Mouse (Mus musculus) hindbrain, embryonic 13.5 days (tissue): Measurements from ENCODE around the gene Ugt1a5. TPM values are rescaled to one million over a fixed set of nuclear protein-coding genes. Genes with fewer than 3 reads are reported as not detected.

ENCODE experiments used
- ATAC-seq: fragments of 200-750 bp; cut with Nextera tagmentation; 2 replicates; pipeline ENCODE4 v1.8.0; 2017; ENCODE audit warnings: moderate TSS enrichment; ENCODE audit not compliant: low FRiP score
- H3K27ac ChIP-seq: fragments of 300-500 bp; sonication (generic); 2 replicates; pipeline ENCODE4 v1.5.1; 2015; ENCODE audit warnings: inconsistent platforms, mild to moderate bottlenecking, moderate library complexity
- H3K27me3 ChIP-seq: fragments of 300-500 bp; sonication (generic); 2 replicates; pipeline ENCODE4 v1.6.1; 2015; ENCODE audit warnings: mild to moderate bottlenecking, inconsistent platforms
- H3K36me3 ChIP-seq: fragments of 300-500 bp; sonication (generic); 2 replicates; pipeline ENCODE4 v1.6.1; 2015; ENCODE audit warnings: mild to moderate bottlenecking, inconsistent platforms
- H3K4me1 ChIP-seq: fragments of 300-500 bp; sonication (generic); replicated peaks from 2 replicates; pipeline ENCODE4 v1.6.1; 2015; ENCODE audit warnings: inconsistent platforms
- H3K4me2 ChIP-seq: fragments of 300-500 bp; sonication (generic); 2 replicates; pipeline ENCODE4 v1.6.1; 2015; ENCODE audit warnings: inconsistent platforms, mild to moderate bottlenecking, moderate library complexity
- H3K4me3 ChIP-seq: fragments of 300-500 bp; sonication (generic); 2 replicates; pipeline ENCODE4 v1.5.1; 2015; ENCODE audit warnings: mild to moderate bottlenecking, inconsistent platforms
- H3K9ac ChIP-seq: fragments of 300-500 bp; sonication (generic); 2 replicates; pipeline ENCODE4 v1.6.1; 2015; ENCODE audit warnings: mild to moderate bottlenecking, inconsistent platforms
- H3K9me3 ChIP-seq: fragments of 300-500 bp; sonication (generic); 2 replicates; pipeline ENCODE4 v1.6.1; 2016; ENCODE audit warnings: inconsistent platforms
- WGBS: fragments of 180-500 bp; shearing (Covaris S2); methylation state at CpG from one replicate; pipeline ENCODE4 v1.1.7; 2015; 5-methylcytosine and 5-hydroxymethylcytosine counted together
- polyA plus RNA-seq: library from polyadenylated mRNA; unstranded; fragments of >200 nt; fragmentation: Nextera tagmentation; extraction: Ambion mirVana; gene quantifications from 2 replicates; pipeline ENCODE4 v1.2.1, GENCODE M21; 2015

Ugt1a5 gene
- polyA plus RNA-seq, 1 experiment from 2014 or later, result not detected

GRCm38 (mm10) chr1:88205294-88205922 is 39.6 kb downstream of the Ugt1a5 start, which contains the start of gene Dnajb3:
Dnajb3 (minus strand) TSS chr1:88205782.
- Histone ChIP-seq H3K36me3 (0 out of 2 replicates have a peak, but pooled peaks cover 8% of the 10 kb centered on the region), H3K9me3 (peaks cover 10% of the 10 kb centered on the region), H3K4me3 (peak within 1 kb of the TSS; percentile 53), H3K27me3 (no peaks in the 10 kb centered on the region), H3K9ac (peak within 1 kb of the TSS; percentile 78), H3K4me2 (peak within 1 kb of the TSS; percentile 68), H3K27ac (peak within 1 kb of the TSS; percentile 69), H3K4me1 (peaks cover 6% of the 10 kb centered on the region)
- 7% methylated on average over 61 of the region's 62 CpGs for WGBS
- ATAC-seq, result peak; percentile 100

DNA sequence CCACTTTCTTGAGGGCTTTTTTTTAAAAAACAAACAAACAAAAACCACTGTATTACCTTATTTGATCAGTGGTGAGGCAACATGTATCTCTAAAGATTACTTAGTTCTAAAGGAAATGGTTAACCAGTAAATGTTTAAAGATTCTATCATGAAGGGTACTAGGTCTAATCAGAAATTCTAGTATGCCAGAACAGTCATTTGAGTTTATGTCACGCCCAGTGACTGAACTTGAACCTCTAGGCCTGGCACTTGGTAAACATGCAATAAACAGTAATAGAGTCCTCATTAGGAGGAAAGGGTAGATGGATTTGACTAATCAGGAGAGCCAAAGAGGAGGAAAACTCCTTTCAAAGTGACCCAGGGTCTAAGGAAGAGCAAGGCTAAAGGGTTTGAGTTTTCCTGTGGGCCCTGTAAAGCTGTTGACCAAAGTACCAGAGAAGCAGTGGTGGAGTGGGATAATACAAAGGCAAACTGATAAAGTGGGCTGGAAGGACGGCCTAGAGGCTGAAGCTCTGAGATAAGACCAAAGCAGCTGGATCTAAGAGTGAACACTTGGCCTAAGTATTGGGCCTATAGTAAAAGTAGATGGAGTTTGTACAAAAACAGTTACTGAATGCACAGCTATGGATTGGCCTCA is 41.1 kb downstream of the Ugt1a5 start:
- H3K9ac ChIP-seq, result no peak overlapping the region
- H3K27me3 ChIP-seq, result no peaks in the 10 kb centered on the region
- H3K4me3 ChIP-seq, result no peak overlapping the region
- H3K27ac ChIP-seq, result no peak overlapping the region
- peaks cover 6% of the 10 kb centered on the region for H3K4me1 ChIP-seq
- no peak for ATAC-seq
- 0 out of 2 replicates have a peak, but pooled peaks cover 8% of the 10 kb centered on the region for H3K36me3 ChIP-seq
- H3K4me2 ChIP-seq, result no peak overlapping the region
- WGBS, result 82% methylated on average over 2 of the region's 2 CpGs
- H3K9me3 ChIP-seq, result peaks cover 17% of the 10 kb centered on the region

- Histone ChIP-seq H3K4me1 (no peaks in the 10 kb centered on the region), H3K9ac (no peak within 1 kb of the TSS), H3K4me2 (no peak within 1 kb of the TSS), H3K36me3 (no peaks in the 10 kb centered on the region), H3K4me3 (no peak within 1 kb of the TSS), H3K27me3 (no peaks in the 10 kb centered on the region), H3K27ac (no peak within 1 kb of the TSS), H3K9me3 (peaks cover 55% of the 10 kb centered on the region)
- WGBS, result 68% methylated on average over 8 of the region's 8 CpGs
- ATAC-seq, result 0 out of 2 replicates have a peak, but pooled peaks have one; percentile 17
Measured at GRCm38 (mm10) chr1:88211812-88212211, 46.0 kb downstream of the Ugt1a5 start, which contains the start of gene Ugt1a1. Ugt1a1 (plus strand) TSS chr1:88211959.

- H3K9me3 ChIP-seq, result peaks cover 62% of the 10 kb centered on the region
- 63% methylated on average over 8 of the region's 8 CpGs for WGBS
- ATAC-seq, result no peak
- no peaks in the 10 kb centered on the region for H3K36me3 ChIP-seq
- H3K4me2 ChIP-seq, result no peak overlapping the region
- H3K4me3 ChIP-seq, result no peak overlapping the region
- no peaks in the 10 kb centered on the region for H3K4me1 ChIP-seq
- H3K27me3 ChIP-seq, result no peaks in the 10 kb centered on the region
- no peak overlapping the region for H3K9ac ChIP-seq
- no peak overlapping the region for H3K27ac ChIP-seq
Measured at GRCm38 (mm10) chr1:88212341-88213045, 46.7 kb downstream of the Ugt1a5 start.

- 83% methylated on average over 1 of the region's 1 CpGs for WGBS
- no peaks in the 10 kb centered on the region for H3K4me1 ChIP-seq
- ATAC-seq, result no peak
- H3K4me2 ChIP-seq, result no peak overlapping the region
- no peak overlapping the region for H3K9ac ChIP-seq
- H3K4me3 ChIP-seq, result no peak overlapping the region
- no peak overlapping the region for H3K27ac ChIP-seq
- no peaks in the 10 kb centered on the region for H3K27me3 ChIP-seq
- no peaks in the 10 kb centered on the region for H3K36me3 ChIP-seq
- H3K9me3 ChIP-seq, result peaks cover 64% of the 10 kb centered on the region
Measured at GRCm38 (mm10) chr1:88213061-88213460, 47.2 kb downstream of the Ugt1a5 start.

DNA sequence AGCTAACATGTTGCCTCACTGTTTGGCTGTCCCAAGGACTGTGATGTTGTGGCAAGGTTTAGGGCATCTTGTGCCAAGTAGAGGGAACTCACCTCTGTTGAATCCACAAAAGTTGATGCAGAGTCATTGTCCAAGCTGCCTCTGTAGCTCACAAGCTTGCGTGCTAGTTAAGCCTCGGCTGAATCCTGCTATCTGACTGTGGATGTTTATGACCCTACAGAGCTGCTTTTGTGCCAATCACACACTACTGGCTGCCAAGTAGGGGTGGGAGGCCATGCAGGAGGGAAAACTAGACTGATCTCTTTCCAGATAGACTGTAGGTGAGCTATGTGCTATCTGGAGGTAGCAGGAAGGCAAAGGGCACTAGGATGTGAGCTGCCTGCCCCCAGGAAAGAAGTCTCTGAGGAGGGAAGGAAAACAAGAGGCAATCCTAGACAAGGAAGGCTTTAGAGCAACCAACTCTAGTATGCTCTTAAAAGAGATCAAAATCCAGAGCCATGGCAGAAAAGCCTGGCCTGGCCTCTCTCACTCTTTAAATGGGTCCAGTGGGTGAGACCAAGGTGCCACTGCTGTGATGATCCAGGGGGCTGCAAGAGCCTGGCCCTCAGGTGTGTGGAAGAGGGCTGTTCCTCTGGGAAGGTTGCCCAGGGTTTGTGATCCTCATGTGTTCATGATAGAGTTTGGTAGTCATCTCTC is 48.1 kb downstream of the Ugt1a5 start:
- no peak for ATAC-seq
- Histone ChIP-seq H3K4me1 (no peaks in the 10 kb centered on the region), H3K27me3 (no peaks in the 10 kb centered on the region), H3K4me2 (no peak overlapping the region), H3K27ac (no peak overlapping the region), H3K9me3 (peaks cover 64% of the 10 kb centered on the region), H3K9ac (no peak overlapping the region), H3K4me3 (no peak overlapping the region), H3K36me3 (no peaks in the 10 kb centered on the region)
- 85% methylated on average over 2 of the region's 2 CpGs for WGBS

- H3K9ac ChIP-seq, result no peak overlapping the region
- H3K4me1 ChIP-seq, result no peaks in the 10 kb centered on the region
- H3K36me3 ChIP-seq, result no peaks in the 10 kb centered on the region
- H3K4me2 ChIP-seq, result no peak overlapping the region
- ATAC-seq, result no peak
- H3K27me3 ChIP-seq, result no peaks in the 10 kb centered on the region
- H3K4me3 ChIP-seq, result no peak overlapping the region
- H3K9me3 ChIP-seq, result peaks cover 64% of the 10 kb centered on the region
- WGBS, result 81% methylated on average over 2 of the region's 2 CpGs
- no peak overlapping the region for H3K27ac ChIP-seq
Measured at GRCm38 (mm10) chr1:88214462-88214952, 48.7 kb downstream of the Ugt1a5 start.

DNA sequence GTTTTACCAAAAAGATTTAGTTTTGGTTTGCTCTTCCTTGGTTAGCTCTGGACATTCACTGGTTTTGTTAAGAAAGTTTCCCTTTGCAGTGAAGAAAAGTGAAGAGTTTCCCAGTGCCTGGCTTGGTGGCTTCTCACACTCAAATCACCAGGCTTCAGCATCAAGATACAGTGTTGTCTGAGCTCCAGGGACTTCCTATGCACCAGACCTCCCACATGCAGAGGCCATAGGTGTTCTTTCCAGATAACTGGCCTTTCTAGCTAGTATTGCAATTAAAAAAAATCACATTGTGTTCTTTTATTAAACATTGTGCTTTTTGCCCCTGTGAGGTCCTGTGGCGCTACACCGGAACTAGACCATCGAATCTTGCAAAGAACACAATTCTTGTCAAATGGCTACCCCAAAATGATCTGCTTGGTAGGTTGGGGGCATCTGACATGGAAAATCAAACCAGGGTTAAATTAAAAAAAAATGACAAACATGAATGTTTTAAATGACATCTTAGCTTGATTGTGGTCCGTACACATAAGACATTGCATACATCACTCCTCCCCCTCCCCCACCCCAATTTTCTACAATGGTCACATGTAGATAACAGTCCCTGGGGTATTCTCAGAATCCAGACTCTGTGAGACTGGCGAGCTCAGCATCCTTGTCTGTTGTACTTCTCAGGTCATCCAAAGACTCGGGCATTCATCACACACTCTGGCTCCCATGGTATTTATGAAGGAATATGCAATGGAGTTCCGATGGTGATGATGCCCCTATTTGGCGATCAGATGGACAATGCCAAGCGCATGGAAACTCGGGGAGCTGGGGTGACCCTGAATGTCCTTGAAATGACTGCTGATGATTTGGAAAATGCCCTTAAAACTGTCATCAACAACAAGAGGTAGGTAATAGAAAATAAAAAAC is 49.9 kb downstream of the Ugt1a5 start:
- H3K27me3 ChIP-seq, result no peaks in the 10 kb centered on the region
- 68% methylated on average over 10 of the region's 10 CpGs for WGBS
- 0 out of 2 replicates have a peak, but pooled peaks have one; percentile 8 for ATAC-seq

GRCm38 (mm10) chr1:88216551-88216950 is 50.7 kb downstream of the Ugt1a5 start:
- no peak overlapping the region for H3K27ac ChIP-seq
- no peaks in the 10 kb centered on the region for H3K27me3 ChIP-seq
- no peaks in the 10 kb centered on the region for H3K4me1 ChIP-seq
- H3K9ac ChIP-seq, result no peak overlapping the region
- no peak overlapping the region for H3K4me3 ChIP-seq
- no peaks in the 10 kb centered on the region for H3K36me3 ChIP-seq
- ATAC-seq, result no peak
- H3K9me3 ChIP-seq, result peaks cover 58% of the 10 kb centered on the region
- no peak overlapping the region for H3K4me2 ChIP-seq
- WGBS, result 57% methylated on average over 2 of the region's 2 CpGs

More for the DNA sequence above, 49.9 kb downstream of the Ugt1a5 start:
- H3K4me1 ChIP-seq, result no peaks in the 10 kb centered on the region
- H3K27ac ChIP-seq, result no peak overlapping the region
- H3K9me3 ChIP-seq, result peaks cover 62% of the 10 kb centered on the region
- no peak overlapping the region for H3K4me2 ChIP-seq
- H3K4me3 ChIP-seq, result no peak overlapping the region
- H3K36me3 ChIP-seq, result no peaks in the 10 kb centered on the region
- no peak overlapping the region for H3K9ac ChIP-seq

GRCm38 (mm10) chr1:88217144-88217543 is 51.3 kb downstream of the Ugt1a5 start:
- H3K4me1 ChIP-seq, result no peaks in the 10 kb centered on the region
- no peak overlapping the region for H3K4me3 ChIP-seq
- no peak overlapping the region for H3K27ac ChIP-seq
- H3K4me2 ChIP-seq, result no peak overlapping the region
- no peaks in the 10 kb centered on the region for H3K27me3 ChIP-seq
- peaks cover 54% of the 10 kb centered on the region for H3K9me3 ChIP-seq
- no peaks in the 10 kb centered on the region for H3K36me3 ChIP-seq
- 69% methylated on average over 2 of the region's 2 CpGs for WGBS
- no peak for ATAC-seq
- no peak overlapping the region for H3K9ac ChIP-seq

DNA sequence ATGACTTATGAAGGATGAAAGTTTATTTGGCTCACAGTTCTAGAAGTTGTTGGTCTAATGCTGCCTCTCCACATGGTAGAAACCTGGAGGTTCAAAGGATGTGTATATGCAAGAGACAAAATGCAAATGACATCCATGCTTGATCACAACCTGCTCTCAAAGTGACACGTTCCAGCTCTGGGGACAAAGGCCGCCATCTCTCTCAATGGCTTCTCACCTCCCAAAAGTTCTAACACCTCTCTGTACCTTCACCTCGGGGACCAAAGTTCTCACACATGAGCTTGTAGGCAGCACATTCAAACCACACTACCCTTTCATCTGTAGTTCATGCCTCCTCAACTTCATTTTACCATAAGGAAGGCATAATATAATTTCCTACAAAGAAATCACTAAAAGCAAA is 51.8 kb downstream of the Ugt1a5 start:
- WGBS, result 45% methylated on average over 3 of the region's 3 CpGs
- Histone ChIP-seq H3K27me3 (no peaks in the 10 kb centered on the region), H3K9me3 (peaks cover 52% of the 10 kb centered on the region), H3K4me3 (no peak overlapping the region), H3K27ac (no peak overlapping the region), H3K4me2 (no peak overlapping the region), H3K4me1 (no peaks in the 10 kb centered on the region), H3K36me3 (no peaks in the 10 kb centered on the region), H3K9ac (no peak overlapping the region)
- ATAC-seq, result no peak
